Mouse (Mus musculus): ENCODE data around the gene Zdhhc5. TPM values are rescaled to one million over a fixed set of nuclear protein-coding genes. Genes with fewer than 3 reads are reported as not detected.
A peak's percentile ranks its signal among the peaks of the same experiment; 100 is the strongest.

The Zdhhc5 gene
- polyA plus RNA-seq, 1 experiment from 2014 or later, result 13.4 TPM

- peak within 1 kb of the TSS; percentile 96 for H3K27ac ChIP-seq (ENCODE audit: low read depth)
- peak within 1 kb of the TSS; percentile 74 for H3K4me2 ChIP-seq (ENCODE audit: low read depth, low read length)
- TF ChIP-seq EP300 (IDR thresholded peaks at IDR 0.05; ENCODE audit: low read depth) (peak; percentile 28; the same call in 1 of the 2 replicates), CTCF (IDR thresholded peaks at IDR 0.05; ENCODE audit: low read depth) (no peak)
- H3K9ac ChIP-seq (replicated peaks), result peak within 1 kb of the TSS; percentile 85
- DNase-seq (peak; percentile 75), ATAC-seq (peak; percentile 97)
- 2% methylated on average over 15 of the region's 15 CpGs for WGBS (ENCODE audit: insufficient replicate concordance)
- H3K27me3 ChIP-seq (ENCODE audit: insufficient read depth, low read length), result no peaks in the 10 kb centered on the region
- H3K4me3 ChIP-seq (ENCODE audit: low read depth, low read length), result peak within 1 kb of the TSS; percentile 73
- H3K4me1 ChIP-seq (ENCODE audit: insufficient read depth), result peaks cover 23% of the 10 kb centered on the region
- H3K9me3 ChIP-seq (ENCODE audit: low read length), result no peaks in the 10 kb centered on the region
- no peaks in the 10 kb centered on the region for H3K36me3 ChIP-seq (replicated peaks; ENCODE audit: insufficient read depth, low read length)
Observed at GRCm38 (mm10) chr2:84650464-84651195, 64.3 kb downstream of the Zdhhc5 start, which contains the start of gene Ctnnd1. Gene Ctnnd1 (minus strand): TSS chr2:84650765.

DNA sequence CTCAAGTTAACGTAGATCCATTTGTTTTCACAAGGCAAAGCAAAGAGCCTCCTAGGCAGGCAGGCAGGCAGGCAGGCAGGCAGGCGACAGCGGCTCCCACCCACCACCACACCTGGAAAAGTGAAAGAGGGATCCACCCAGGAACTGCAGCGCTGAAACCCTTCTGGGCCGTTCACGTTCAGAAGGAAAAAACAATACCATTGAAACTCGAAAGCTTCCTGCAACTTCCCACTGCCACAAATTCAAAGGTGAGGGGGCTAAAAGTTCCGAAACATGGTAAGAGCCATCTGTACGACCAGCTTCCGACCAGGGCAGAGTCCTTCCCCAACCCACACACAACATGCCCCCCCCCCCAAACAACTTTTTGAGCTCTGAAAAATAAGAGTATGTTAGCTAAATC lies 65.3 kb downstream of the Zdhhc5 start:
- DNase-seq, result peak; percentile 51
- no peaks in the 10 kb centered on the region for H3K9me3 ChIP-seq (ENCODE audit: low read length)
- TF ChIP-seq EP300 (IDR thresholded peaks at IDR 0.05; ENCODE audit: low read depth) (no peak), CTCF (IDR thresholded peaks at IDR 0.05; ENCODE audit: low read depth) (no peak)
- H3K4me3 ChIP-seq (ENCODE audit: low read depth, low read length), result peak overlapping the region; percentile 73
- H3K4me1 ChIP-seq (ENCODE audit: insufficient read depth), result peaks cover 23% of the 10 kb centered on the region
- ATAC-seq, result 0 out of 2 replicates have a peak, but pooled peaks have one; percentile 35
- peak overlapping the region; percentile 96 for H3K27ac ChIP-seq (ENCODE audit: low read depth)
- peak overlapping the region; percentile 74 for H3K4me2 ChIP-seq (ENCODE audit: low read depth, low read length)
- WGBS (ENCODE audit: insufficient replicate concordance), result 1% methylated on average over 10 of the region's 10 CpGs
- H3K36me3 ChIP-seq (replicated peaks; ENCODE audit: insufficient read depth, low read length), result no peaks in the 10 kb centered on the region
- peak overlapping the region; percentile 85 for H3K9ac ChIP-seq (replicated peaks)
- no peaks in the 10 kb centered on the region for H3K27me3 ChIP-seq (ENCODE audit: insufficient read depth, low read length)

DNA sequence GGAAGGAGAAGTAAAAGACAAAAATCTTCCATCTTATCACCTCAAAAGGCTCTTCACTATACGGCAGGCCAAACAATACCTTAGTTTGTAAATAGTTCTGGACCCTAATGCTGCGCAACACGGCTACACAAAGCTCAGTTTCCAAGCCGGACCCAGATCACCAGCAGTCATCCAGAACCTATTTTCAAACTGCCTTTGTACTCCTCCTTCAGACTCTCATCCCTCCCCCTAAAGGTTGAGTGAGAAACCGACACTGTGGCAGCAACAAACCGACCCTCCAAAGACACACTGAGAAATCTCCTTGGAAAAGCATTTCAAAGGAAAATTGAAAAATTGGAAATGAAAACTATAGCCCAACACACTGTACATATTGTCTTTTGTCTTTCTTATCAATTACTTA lies 66.6 kb downstream of the Zdhhc5 start:
- peak overlapping the region; percentile 52 for H3K9ac ChIP-seq (replicated peaks)
- no peak for ATAC-seq
- peak overlapping the region; percentile 74 for H3K4me2 ChIP-seq (ENCODE audit: low read depth, low read length)
- no peaks in the 10 kb centered on the region for H3K27me3 ChIP-seq (ENCODE audit: insufficient read depth, low read length)
- H3K36me3 ChIP-seq (replicated peaks; ENCODE audit: insufficient read depth, low read length), result no peaks in the 10 kb centered on the region
- DNase-seq, result no peak
- H3K4me3 ChIP-seq (ENCODE audit: low read depth, low read length), result peak overlapping the region; percentile 73
- 0 out of 2 replicates have a peak overlapping the region, but pooled peaks have one; percentile 11 for H3K27ac ChIP-seq (ENCODE audit: low read depth)
- WGBS (ENCODE audit: insufficient replicate concordance), result 40% methylated on average over 6 of the region's 6 CpGs
- no peak for TF ChIP-seq EP300 (IDR thresholded peaks at IDR 0.05; ENCODE audit: low read depth)
- TF ChIP-seq CTCF (IDR thresholded peaks at IDR 0.05; ENCODE audit: low read depth), result 0 out of 2 replicates have a peak, but pooled peaks have one; percentile 16
- no peaks in the 10 kb centered on the region for H3K9me3 ChIP-seq (ENCODE audit: low read length)
- peaks cover 29% of the 10 kb centered on the region for H3K4me1 ChIP-seq (ENCODE audit: insufficient read depth)

DNA sequence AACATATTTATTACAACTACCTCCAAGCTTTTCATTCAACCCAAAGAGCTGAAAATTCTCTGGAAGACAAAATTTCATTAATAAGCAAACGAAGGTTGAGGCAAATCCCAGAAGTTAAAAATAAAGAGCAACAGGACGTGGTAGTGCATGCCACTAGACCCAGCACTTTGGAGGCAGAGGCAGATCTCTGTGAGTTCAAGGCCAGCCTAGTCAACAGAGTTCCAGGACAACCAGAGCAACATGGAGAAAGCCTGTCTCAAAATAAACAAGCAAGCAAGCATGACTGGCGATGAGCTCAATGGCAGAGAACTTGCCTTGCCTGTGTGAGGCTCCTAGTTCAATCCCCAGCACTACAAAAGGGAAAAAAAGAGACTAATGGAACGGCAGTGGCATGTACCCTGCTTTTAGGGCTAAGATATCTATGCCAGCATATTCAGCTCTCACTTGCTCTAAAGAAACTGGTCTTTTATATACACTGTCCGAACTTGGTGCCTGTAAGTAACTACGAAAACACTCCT lies 67.9 kb downstream of the Zdhhc5 start:
- WGBS (ENCODE audit: insufficient replicate concordance), result 77% methylated on average over 6 of the region's 6 CpGs
- no peak overlapping the region for H3K4me3 ChIP-seq (ENCODE audit: low read depth, low read length)
- no peak overlapping the region for H3K9ac ChIP-seq (replicated peaks)
- DNase-seq (no peak), ATAC-seq (no peak)
- H3K27ac ChIP-seq (ENCODE audit: low read depth), result 0 out of 2 replicates have a peak overlapping the region, but pooled peaks have one; percentile 12
- H3K4me2 ChIP-seq (ENCODE audit: low read depth, low read length), result peak overlapping the region; percentile 74
- H3K36me3 ChIP-seq (replicated peaks; ENCODE audit: insufficient read depth, low read length), result no peaks in the 10 kb centered on the region
- H3K4me1 ChIP-seq (ENCODE audit: insufficient read depth), result peaks cover 35% of the 10 kb centered on the region
- H3K9me3 ChIP-seq (ENCODE audit: low read length), result no peaks in the 10 kb centered on the region
- H3K27me3 ChIP-seq (ENCODE audit: insufficient read depth, low read length), result no peaks in the 10 kb centered on the region
- no peak for TF ChIP-seq CTCF (IDR thresholded peaks at IDR 0.05; ENCODE audit: low read depth)
- TF ChIP-seq EP300 (IDR thresholded peaks at IDR 0.05; ENCODE audit: low read depth), result no peak

DNA sequence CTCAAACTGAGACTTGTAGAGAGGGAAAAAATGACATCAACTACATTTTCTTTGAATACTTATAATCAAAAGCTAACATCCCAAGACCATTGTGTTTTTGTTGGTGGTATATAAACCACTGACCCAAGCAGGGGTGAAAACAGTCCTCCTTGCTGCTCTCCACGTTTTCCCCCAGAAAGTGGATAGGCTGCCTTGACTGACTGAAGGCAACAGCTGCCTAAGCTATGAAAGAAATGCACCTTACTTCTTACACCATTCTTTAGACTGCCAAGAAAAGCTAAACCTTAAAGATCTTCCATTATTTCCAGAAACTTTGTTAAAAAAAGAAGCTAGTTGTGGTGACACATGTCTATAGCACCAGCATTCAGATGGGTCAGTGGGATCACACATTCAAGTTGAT lies 68.8 kb downstream of the Zdhhc5 start:
- H3K4me3 ChIP-seq (ENCODE audit: low read depth, low read length), result no peak overlapping the region
- ATAC-seq, result no peak
- no peaks in the 10 kb centered on the region for H3K27me3 ChIP-seq (ENCODE audit: insufficient read depth, low read length)
- no peak overlapping the region for H3K9ac ChIP-seq (replicated peaks)
- no peaks in the 10 kb centered on the region for H3K9me3 ChIP-seq (ENCODE audit: low read length)
- 0 out of 2 replicates have a peak overlapping the region, but pooled peaks have one; percentile 11 for H3K27ac ChIP-seq (ENCODE audit: low read depth)
- no peak for TF ChIP-seq EP300 (IDR thresholded peaks at IDR 0.05; ENCODE audit: low read depth)
- TF ChIP-seq CTCF (IDR thresholded peaks at IDR 0.05; ENCODE audit: low read depth), result no peak
- no peak for DNase-seq
- peak overlapping the region; percentile 7; the same call in 1 of the 2 replicates for H3K4me2 ChIP-seq (ENCODE audit: low read depth, low read length)
- 47% methylated on average over 1 of the region's 1 CpGs for WGBS (ENCODE audit: insufficient replicate concordance)
- H3K4me1 ChIP-seq (ENCODE audit: insufficient read depth), result peaks cover 40% of the 10 kb centered on the region
- H3K36me3 ChIP-seq (replicated peaks; ENCODE audit: insufficient read depth, low read length), result no peaks in the 10 kb centered on the region

- Histone ChIP-seq H3K4me3 (ENCODE audit: low read depth, low read length) (no peak overlapping the region), H3K9me3 (ENCODE audit: low read length) (no peaks in the 10 kb centered on the region), H3K4me1 (ENCODE audit: insufficient read depth) (peaks cover 51% of the 10 kb centered on the region), H3K27me3 (ENCODE audit: insufficient read depth, low read length) (no peaks in the 10 kb centered on the region), H3K36me3 (replicated peaks; ENCODE audit: insufficient read depth, low read length) (no peaks in the 10 kb centered on the region), H3K9ac (replicated peaks) (no peak overlapping the region), H3K4me2 (ENCODE audit: low read depth, low read length) (no peak overlapping the region), H3K27ac (ENCODE audit: low read depth) (no peak overlapping the region)
- ATAC-seq, result no peak
- TF ChIP-seq EP300 (IDR thresholded peaks at IDR 0.05; ENCODE audit: low read depth) (no peak), CTCF (IDR thresholded peaks at IDR 0.05; ENCODE audit: low read depth) (no peak)
- no peak for DNase-seq
Observed at GRCm38 (mm10) chr2:84640833-84641232, 74.1 kb downstream of the Zdhhc5 start.

Data from liver, postnatal 0 days (tissue).